Mouse (Mus musculus): ENCODE data around the gene Nfil3. TPM values are rescaled to one million over a fixed set of nuclear protein-coding genes. Genes with fewer than 3 reads are reported as not detected.

Nfil3 gene
- polyA plus RNA-seq, 3 experiments from 2014 or later, result 2.7 to 4.1 (median 3.8) TPM

- ATAC-seq, result no peak
Measured at GRCm38 (mm10) chr13:52981441-52982281, 788 bp upstream of the Nfil3 start.

GRCm38 (mm10) chr13:52980211-52980950, 492 bp downstream of the Nfil3 start:
- ATAC-seq, result peak; percentile 52

GRCm38 (mm10) chr13:52979331-52980051, 1.4 kb downstream of the Nfil3 start:
- ATAC-seq, result no peak

GRCm38 (mm10) chr13:52978321-52978981, 2.4 kb downstream of the Nfil3 start:
- ATAC-seq, result no peak

DNA sequence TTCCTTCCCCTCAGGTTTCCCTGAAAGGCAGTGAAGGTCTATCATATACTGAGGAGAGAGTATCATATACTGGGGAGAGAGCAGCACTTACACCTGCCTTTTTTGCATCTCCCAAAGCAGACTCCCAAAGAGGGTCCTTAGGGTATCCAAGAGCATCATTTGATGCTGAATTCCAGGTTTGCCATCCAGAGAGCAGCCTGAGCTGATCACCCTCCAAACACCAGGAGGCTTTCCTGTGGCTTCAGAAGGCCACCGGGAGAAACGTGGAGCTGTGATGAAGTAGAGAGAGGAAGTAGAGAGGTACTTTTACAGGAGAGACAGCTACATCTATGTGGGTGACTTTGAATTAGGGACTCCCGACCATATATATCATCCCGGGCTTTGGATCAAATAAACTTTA, 3.1 kb downstream of the Nfil3 start:
- no peak for ATAC-seq

DNA sequence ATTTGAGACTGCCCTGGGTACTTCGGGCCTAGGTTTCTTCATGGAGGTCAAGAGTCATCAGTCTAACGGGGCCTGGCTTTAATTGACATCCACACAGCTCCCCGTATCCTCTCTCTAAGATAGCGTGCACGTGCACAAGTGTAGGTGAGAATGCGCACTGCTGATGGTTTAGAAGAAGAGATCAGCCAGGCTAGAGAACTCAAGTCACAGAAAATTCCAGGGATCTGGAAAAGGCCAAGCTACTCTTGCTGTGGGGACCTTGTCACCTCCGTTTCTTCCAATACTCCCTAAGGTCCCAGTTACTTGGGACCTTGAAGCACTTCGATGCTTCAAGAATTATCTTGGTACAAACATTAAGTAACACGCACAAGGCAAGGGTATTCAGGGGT, 3.7 kb downstream of the Nfil3 start:
- ATAC-seq, result no peak

DNA sequence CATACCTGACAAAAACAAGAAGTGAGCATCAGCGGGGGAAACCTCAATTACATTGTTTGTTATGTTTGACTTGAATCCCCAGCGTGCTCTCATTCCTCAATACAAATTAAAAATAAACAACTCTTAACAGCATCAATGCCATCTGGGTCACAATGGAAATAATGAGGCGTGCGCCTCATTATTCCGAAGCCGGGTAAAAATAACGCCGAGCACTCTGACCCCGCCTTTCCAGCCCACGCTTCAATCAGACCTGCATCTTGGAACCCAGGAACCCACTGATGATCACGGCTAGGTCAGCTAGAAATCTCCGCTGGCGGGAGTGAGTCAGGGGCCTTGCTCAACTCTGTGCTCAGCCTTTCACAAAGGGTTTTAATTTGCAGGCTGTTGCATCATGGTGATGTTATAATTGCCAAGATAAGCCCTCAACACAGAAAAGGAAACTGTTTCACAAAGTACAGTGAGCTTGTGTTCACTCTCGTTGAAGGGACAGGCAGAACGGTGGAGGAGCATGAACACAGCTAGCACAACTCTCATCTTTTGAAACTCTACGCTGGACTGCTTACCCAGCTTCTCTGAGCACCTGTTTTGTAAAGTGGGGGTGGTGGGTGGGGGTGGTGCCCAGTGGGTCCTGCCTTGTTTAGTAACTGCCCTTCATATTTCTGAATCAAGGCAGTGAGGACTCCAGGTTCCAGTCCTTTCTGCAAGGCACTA, 4.2 kb downstream of the Nfil3 start:
- peak; percentile 42 for ATAC-seq

GRCm38 (mm10) chr13:52976130-52976509, 4.8 kb downstream of the Nfil3 start:
- no peak for ATAC-seq

DNA sequence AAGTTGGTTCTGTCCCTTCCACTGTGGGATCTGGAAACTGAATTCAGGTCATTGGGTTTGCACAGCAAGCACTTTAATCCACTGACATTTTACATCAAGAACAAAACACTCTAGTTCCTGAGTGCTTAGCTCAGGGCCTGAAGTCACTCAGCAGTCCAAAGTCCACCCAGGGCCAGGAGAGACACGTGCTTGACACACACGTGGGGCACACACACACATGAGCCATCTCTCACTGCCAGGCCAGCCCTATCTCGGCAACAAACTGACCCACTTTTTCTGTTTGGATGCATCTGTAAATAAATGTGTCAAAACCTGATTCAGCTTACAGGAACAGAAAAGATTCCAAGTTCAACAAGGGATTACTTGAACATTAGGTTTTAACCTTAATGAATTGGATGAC, 6.2 kb downstream of the Nfil3 start:
- no peak for ATAC-seq

DNA sequence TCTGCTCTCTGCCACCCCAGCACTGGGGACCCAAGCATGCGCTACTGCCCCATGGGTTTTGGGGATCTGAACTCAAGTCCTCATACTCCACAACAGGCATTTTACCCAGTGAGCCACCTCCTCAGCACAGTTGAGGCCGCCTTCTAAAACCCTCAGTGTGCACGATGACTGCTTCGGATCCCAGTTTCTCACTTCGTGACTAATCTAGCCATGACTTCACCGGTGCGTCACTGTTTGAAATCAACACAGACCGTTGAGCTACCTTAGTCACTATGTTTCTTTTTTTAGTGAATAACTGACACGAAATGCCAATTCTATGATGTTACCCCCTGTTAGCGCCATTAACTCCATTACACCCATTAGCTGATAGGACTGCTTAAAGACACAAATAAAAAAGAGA, 7.4 kb downstream of the Nfil3 start:
- no peak for ATAC-seq

GRCm38 (mm10) chr13:52972626-52973025, 8.2 kb downstream of the Nfil3 start:
- no peak for ATAC-seq

DNA sequence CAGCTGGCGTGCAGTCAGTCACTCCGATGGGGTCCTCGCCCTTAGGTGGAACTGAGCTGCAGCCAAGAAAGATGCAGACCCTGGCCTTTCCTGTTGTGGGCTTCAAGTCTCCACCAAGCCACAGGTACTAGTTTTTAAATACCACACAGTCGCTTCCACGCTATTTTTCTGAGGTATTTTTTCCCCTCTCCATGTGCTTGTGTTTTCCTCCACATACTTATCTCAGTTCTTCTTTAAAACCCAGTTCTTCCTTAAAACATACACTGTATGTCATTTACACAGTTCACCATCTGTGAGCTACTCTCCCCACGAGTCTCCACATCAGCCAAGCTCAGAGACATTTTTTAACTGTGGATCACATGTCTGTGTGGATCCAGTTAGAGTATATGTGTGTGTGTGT, 10.0 kb downstream of the Nfil3 start:
- no peak for ATAC-seq

DNA sequence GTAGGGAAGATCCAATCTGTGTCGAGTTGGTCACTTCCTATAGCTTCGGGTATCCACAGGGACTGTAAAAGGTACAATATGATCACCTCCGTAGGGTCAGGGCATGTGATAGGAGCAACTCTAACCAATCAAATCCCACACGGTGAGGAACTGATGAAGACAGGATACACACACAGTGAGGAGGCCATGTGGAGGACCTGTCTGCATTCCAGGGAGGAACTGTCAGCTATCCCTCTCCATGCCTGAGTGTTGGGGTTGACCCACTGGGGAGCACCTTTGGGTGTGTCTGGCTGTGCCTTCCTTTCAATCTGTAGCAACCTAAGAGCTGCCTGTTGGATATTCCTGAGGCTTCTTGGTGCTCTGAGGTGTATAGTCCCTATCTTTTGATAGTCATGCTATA, 18.0 kb downstream of the Nfil3 start:
- no peak for ATAC-seq

DNA sequence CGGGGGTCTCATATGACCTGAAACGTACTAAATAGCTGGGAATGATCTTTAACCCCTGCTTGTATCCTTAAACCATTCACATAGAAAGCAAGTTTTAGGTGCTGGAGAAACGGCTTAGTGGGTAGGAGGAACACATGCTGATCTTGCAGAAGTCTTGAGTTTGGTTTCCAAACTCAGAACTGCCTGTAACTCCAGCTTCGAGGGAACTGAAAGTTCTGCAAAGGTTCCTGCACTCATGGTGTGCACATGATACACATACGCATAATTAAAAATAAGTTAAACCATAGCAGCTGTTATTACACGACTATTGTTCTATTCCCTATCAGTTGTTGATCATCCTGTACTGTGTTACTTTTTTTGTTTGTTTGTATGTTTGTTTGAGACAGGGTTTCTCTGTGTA, 18.5 kb downstream of the Nfil3 start:
- ATAC-seq, result no peak

DNA sequence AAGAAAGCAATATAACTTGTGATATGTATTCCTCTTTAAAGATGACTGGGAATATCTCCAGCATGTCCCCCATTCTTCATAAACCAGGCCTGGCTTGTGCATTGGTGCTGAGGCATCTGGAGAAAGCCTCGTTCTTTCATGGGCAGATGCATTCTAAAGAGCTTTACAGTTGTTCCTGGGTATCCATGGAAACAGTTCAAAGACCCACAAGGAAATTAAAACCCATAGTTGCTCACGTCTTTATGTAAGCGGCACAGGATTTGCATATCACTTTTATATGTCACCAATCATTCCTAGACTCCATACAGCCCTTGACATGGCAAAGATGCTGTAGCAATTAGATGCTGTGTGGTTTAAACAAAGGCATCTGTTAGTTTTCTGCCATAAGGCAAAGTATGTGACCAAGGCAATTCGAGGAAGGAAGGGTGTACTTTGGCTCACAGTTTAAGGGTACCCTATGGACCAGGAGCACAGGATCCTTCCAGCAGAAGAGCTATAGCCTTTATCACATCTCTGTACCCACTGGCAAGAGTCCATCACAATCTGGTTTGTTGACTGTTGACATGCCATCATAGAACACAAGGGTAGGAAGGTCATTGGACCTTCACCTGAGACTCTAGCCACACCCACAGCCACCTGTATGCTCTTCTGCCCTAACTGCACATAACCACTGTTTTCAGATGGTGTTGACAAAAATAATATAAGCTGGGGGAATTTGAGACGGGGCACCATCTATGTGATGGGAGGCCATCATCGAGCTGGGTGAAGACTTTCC, 26.9 kb downstream of the Nfil3 start:
- no peak for ATAC-seq

- no peak for ATAC-seq
Measured at GRCm38 (mm10) chr13:52949211-52949610, 31.7 kb downstream of the Nfil3 start.

DNA sequence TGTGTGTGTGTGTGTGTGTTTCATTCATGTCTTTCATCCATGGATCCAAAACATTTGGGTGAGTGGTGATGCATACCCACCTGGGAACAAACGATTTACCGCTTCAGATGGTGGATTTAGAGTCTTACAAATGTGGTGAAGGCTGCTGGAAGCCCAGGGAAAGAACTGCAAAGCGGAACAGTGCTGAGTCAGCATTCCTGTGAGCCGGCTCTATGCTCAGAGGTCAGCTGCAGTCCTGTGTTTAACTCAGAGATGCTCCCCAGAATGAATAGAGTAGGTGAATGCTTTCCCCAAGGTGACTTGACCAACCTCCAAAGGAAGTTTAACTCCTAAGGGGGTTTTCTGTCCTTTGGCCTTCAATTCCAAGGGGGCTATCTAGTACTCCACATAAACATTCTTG, 33.3 kb downstream of the Nfil3 start:
- no peak for ATAC-seq

GRCm38 (mm10) chr13:52945769-52946168, 35.1 kb downstream of the Nfil3 start:
- ATAC-seq, result no peak

DNA sequence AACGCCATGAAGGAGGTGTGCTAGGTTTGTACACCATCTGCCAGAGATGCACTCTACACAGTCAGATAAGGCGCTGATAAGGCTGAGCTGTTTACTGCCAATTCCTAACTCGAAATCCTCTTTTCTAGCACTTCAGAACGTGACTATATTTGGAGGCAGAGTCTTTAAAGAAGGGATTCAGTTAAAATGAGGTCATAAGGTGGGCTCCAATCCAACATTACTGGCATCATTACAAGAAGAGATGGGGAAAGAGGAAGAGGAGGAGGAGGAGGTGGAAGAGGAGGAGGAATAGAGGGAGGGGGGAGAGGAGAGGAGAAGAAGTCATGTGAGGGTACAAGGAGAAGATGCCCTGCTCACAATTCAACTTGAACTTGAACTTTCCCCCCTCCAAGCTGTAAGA, 36.8 kb downstream of the Nfil3 start:
- no peak for ATAC-seq

GRCm38 (mm10) chr13:52942876-52943388, 37.9 kb downstream of the Nfil3 start:
- ATAC-seq, result no peak

DNA sequence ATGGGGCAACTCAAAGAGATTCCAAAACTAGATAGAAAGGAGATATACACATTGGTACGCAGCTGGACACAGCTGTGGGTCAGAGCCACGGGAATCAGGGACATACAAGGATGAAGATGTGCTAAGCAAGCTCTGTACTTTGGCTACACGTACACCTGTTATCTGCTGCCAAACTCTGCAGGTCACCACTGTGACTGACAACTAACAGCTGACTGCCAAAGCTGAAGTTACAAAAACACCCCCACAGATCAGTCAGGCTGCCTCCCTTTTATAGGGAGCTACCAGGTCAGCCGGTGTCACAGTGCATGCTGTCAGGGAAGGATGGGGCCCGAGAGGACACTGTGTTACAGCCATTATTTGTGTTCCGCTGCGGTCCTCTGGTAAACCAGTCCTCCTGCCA, 39.9 kb downstream of the Nfil3 start:
- no peak for ATAC-seq
